Mouse (Mus musculus) T-helper 2 cell (primary cell): ENCODE measurements around the gene Tle4.

Experiments
- in situ Hi-C: fragments of 300-600 bp; cut with MboI, MseI; formaldehyde crosslinking; loops from one replicate; pipeline ENCODE4 v1.15.1; 2025; ENCODE audit warnings: high pct_unique_total_duplicates

Gene Tle4

DNA sequence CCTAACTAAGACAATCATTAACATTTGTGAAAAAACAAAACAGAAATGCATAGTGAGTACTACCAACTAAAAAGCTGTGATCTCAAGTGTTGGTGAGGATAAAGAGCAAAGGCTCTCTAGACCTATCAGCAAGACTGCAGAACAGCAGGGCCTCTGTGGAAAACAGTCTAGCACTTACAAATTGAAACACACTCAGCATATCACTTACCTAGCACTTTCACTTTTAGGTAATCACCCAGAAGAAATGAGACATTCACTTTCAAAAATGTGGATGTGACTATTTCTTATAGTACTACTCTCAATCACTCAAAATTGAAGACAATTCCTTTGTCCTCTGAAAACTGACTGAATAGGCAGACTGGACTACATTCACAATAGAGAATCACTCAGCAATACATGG is 63.4 kb downstream of the Tle4 start:
- in situ Hi-C loops, result loop anchor here (5.0 to 25.0 kb wide), 3 partner anchors 50 to 1878 kb away; no protein-coding TSS in a partner anchor

DNA sequence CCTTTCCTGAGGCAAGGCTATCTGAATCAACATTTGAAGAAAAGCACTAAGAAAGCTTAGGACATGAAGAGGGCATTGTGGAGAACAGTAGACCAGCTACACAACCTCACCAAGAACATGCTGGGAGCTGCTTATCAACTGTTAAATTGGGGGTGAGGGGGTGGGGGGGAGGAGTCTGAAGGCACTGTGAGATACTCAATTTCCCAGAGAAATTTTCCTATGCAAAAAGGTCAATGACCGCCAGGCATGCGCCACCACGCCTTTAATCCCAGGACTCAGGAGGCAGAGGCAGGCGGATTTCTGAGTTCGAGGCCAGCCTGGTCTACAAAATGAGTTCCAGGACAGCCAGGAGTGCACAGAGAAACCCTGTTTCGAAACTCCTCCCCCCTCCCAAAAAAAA is 65.0 kb downstream of the Tle4 start:
- in situ Hi-C loops, result loop anchor here (5.0 to 25.0 kb wide), 3 partner anchors 48 to 1879 kb away; no protein-coding TSS in a partner anchor

DNA sequence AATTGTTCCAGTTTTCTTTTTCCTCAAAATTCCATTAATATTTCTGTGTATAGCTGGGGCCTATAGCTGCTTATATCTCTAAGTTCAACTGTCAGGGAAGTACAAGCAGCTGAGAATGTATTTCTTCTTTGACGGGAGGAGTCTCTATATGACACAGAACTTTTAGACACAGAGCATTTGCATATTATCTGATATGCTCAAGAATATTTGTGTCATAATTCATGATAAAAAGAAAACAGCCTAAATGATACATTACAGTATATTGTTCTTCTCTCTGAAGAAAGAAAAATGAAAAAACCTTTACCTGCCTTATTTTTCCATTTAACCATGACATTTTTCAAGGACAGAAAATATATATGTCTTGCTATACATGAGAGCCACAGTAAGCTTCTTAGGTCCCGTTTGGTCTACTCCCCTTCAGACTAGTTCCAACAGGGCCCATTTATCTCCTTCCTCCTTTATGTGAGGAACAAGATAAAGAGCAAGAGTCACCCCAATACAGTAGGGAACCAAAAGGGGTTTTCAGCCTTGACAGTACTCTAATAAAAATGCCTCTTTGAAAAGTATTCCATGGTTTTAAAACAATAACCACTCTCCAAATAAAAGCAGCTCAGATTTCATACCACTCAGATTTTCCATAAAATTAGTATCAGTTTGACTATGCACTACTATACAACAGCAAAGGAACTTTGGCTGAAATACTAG is 77.6 kb downstream of the Tle4 start:
- in situ Hi-C loops, result no loop called here

GRCm38 (mm10) chr19:14519186-14519585 is 78.7 kb downstream of the Tle4 start:
- in situ Hi-C loops, result no loop called here

DNA sequence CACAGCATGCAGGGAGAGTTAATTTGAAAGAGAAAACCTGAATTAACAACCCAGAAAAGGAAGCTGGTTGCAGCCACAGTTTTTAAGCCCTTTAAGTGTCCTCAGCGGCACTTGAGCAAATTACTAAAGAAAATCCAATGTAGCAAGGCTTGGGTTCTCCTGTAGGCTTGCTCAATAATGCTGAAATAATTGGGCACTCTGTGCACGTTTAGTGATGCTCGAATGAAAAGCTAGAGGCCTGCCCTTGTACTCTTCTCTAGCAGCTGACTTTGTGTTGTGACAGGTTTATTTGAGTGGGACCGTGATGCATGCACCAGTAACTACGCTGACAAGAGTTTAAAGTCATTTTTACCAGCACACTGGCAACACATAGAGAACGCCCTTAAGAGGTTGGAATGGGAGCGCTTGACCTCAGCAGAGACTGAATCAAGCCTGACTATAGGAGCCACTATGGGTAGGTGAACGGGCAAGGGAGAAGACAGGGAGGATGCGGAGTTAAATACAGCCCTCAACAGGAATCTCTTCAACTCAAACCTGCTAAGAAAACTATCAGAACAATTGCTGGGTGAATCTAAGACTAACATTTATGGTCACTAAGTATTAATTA is 79.3 kb downstream of the Tle4 start:
- in situ Hi-C loops, result no loop called here

DNA sequence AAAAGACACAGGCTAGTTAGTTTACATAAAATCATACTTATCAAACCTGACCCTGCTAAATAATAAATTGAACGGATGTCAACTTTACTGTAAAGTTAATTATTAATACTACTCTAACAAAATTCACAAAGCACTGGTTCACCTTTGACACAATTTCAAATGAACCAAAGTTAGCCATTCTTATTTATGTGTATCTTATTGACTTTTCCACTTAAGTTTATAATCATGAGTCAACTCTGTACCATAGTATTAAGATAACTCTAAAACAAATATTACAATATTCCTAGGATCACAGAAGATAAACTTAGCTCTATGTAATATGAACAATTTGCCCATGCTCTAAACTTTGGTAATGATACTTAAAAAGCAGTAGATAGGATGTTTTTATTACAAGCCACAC is 81.4 kb downstream of the Tle4 start:
- in situ Hi-C loops, result no loop called here

DNA sequence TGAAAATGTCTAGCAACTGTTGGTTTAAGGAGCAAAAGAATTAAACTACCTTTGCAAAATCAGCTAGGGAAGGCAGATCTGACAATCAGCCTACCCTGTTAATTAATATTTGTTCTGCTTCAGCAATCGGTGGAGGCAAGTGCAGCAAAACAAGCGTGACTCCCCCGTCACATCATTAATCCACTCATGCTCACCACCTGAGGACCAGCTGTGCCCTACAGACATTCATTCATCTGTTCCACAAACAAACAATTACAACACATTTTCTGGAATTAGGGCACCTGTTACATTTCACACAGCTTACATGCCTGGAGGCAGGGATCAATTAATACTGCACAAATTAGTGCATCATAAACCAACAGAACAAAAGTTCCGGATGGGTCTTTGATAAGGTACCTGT is 89.0 kb downstream of the Tle4 start:
- in situ Hi-C loops, result no loop called here

GRCm38 (mm10) chr19:14507911-14508310 is 89.9 kb downstream of the Tle4 start:
- in situ Hi-C loops, result no loop called here

- in situ Hi-C loops, result no loop called here
These were observed 90.8 kb downstream of the Tle4 start for GRCm38 (mm10) chr19:14506875-14507670.

DNA sequence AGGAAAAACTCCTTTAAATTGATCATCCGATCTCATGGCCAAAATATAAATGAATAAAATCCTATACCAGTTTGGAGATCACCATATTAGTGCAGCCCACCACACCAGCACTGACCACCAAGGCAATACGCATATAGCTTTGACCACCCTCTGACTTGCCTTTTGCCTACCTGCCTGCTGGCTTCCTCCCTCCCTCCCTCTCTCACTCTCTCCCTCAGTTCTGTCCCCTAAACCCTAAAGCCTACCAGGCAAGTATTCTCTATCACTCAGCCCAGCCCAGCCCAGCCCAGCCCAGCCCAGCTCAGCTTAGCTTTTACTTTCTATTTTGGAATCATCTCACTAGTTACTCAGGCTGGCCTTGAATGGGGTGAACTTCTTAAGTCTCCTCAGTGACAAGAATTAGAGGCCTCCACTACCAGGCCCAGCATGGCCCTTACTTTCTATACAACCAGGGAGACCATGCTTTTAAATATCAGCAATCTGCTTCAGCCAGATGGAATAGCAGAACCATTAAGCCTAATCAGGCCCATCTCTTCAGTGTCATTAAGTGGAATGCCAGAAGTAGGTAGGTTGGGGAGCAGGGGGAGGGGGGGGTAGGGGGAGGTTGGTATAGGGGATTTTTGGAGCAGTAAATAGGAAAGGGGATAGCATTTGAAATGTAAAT is 91.8 kb downstream of the Tle4 start:
- in situ Hi-C loops, result no loop called here

- in situ Hi-C loops, result no loop called here
These were observed 92.5 kb downstream of the Tle4 start for GRCm38 (mm10) chr19:14505401-14505800.

GRCm38 (mm10) chr19:14503862-14504261 is 94.0 kb downstream of the Tle4 start:
- in situ Hi-C loops, result no loop called here

DNA sequence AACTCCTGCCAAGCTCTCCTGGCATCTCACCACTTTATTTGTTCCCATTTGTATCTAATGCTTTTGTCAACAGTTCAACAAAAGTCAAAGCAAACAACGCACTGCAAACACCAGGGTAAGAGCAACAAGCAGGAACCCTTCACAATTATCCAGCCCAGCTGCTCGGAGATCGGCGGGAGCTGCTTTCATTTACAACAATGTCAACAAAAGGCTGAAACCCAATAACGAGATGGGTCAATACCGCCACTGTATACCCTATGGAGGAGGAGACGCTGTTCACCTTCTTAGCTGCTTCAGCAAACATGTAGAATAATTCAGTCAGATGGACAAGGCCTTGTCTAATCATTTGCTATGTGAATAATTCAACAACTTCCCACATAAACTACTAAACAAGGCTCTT is 95.6 kb downstream of the Tle4 start:
- in situ Hi-C loops, result no loop called here

GRCm38 (mm10) chr19:14499835-14500425 is 97.9 kb downstream of the Tle4 start:
- in situ Hi-C loops, result no loop called here

DNA sequence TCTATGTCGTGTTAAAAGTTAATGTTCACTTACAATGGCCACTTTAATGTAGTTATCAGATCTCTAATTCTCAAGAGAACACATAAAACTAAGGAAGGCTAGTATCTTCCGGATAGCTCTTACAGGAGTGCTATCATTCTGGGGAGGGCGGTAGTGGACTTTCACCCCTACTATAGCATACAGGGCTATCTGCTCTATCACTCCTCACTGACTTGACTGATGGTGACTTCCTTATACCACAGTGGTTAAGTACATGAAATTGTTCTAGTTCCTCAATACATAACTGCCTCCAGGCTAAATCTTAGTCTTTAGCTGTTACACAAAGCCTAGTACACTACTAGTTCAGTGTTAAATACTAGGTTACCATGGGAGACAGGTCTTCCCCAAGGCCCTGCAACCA is 104.8 kb downstream of the Tle4 start:
- in situ Hi-C loops, result no loop called here

DNA sequence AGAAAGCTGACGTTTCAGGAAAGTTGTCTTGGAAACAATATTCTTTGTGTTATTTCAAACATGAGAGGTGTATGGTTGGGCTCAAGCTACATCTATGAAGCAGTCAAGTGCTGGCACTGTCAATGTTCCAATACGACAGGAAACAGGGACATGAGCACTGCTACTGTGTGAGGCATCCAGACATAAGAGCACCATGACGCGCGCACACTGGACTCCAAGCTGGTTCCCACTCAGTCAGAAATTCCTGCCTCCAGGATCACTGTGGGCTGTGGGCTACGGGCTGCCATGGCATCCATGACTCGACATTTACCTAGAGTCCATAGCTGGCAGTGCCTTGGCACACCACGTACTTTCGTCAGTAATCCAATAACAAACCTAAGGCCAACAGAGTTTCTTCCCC is 110.7 kb downstream of the Tle4 start:
- in situ Hi-C loops, result loop anchor here (10.0 kb wide), 1 partner anchor 48 kb away; no protein-coding TSS in a partner anchor

- in situ Hi-C loops, result loop anchor here (10.0 kb wide), 1 partner anchor 50 kb away; no protein-coding TSS in a partner anchor
These were observed 112.7 kb downstream of the Tle4 start for GRCm38 (mm10) chr19:14485176-14485575.

DNA sequence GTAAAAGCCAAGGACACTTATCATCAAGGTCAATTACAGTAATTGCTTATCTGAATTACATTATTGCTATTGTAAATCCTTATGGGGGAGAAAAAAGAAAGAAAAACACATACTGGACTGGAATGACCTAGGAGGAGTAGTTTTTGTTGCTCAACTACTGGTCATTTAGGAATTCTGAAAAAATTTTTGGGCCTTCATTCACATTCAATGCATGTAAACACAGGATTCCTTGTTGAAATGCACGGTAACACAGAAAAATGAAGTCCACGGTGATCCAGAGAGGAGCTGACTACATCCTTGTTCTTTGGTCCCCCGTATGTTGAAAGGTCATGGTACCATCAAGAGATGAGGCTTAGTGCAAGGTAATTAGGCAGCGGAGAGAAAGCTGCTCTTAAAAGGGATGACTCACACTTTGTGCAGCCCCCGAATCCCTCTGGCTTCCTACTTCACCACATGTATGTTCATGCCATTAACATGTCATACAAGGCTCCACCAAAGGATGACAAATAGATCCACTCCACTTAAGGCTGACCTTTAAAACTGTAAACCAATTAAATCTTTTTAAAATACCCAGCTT is 115.2 kb downstream of the Tle4 start:
- in situ Hi-C loops, result loop anchor here (10.0 kb wide), 1 partner anchor 52 kb away; no protein-coding TSS in a partner anchor

DNA sequence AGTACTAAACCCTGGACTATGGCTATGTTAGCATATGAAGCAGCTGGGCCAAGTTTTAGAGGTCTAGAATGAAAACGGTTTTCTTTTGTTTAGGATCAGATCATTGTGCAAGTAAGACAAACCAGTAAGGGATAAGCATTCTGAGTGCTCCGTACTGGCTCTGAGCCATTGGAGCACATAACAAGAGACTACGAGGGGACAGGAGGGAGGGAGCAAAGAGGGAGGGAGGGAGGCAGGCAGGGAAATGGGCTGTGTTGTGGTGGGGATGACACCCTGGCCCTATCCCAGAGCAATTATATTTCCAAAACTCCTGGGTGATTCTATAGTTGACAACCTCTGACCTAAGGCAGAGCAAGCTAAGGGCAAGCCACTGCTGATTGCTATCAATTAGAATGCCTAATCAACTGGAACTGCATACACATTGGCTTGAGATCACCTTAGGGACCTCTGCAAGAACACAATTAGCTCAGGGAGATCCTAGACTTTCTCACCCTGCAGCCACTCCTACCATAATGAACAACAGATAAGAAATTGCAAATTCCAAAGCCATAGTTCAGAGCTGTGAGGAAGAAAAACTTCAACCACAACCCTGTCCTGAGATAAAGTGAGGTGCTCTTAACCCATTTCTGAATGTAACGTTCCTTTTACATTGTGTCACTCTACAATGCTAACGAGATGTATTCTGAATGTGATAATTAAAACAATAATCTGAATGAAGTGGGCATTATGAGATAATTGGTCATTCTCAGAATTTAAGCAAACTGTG is 115.9 kb downstream of the Tle4 start:
- in situ Hi-C loops, result loop anchor here (10.0 kb wide), 1 partner anchor 53 kb away; no protein-coding TSS in a partner anchor

GRCm38 (mm10) chr19:14479711-14480110 is 118.1 kb downstream of the Tle4 start:
- in situ Hi-C loops, result loop anchor here (10.0 kb wide), 1 partner anchor 55 kb away; no protein-coding TSS in a partner anchor
